Mouse (Mus musculus): ENCODE measurements around the gene Six5. TPM values are rescaled to one million over a fixed set of nuclear protein-coding genes. Genes with fewer than 3 reads are reported as not detected.
A peak's percentile ranks its signal among the peaks of the same experiment; 100 is the strongest.

Six5 gene
- polyA plus RNA-seq, 1 experiment, result 5.7 TPM

DNA sequence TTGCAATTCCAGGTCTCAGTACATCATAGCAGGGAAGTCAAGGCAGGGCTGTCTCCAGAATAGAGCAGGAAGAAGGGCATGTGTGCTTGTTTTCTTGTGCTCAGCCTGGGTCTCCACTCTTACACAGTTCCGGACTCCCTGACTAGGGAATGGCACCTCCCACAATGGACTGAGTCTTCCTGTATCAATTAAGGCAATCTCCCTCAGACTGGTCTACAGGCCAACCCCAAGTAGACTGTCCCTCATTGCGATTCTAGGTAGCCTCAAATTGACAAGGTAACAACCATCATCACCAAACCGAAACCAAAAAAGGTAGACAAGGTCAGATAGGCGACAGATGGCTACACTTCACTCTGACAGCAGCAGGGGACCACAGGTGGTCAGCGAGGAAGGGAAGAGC is 19.2 kb upstream of the Six5 start:
- DNase-seq (ENCODE audit: extremely low spot score in 1 of 2, low spot score in 1 of 2), result no peak

GRCm38 (mm10) chr7:19075723-19076585 is 18.4 kb upstream of the Six5 start, which contains the start of gene Dmwd:
Gene Dmwd (plus strand): TSS chr7:19076227.
- DNase-seq (ENCODE audit: extremely low spot score in 1 of 2, low spot score in 1 of 2), result peak; percentile 96 to 97

GRCm38 (mm10) chr7:19076586-19076991 is 17.8 kb upstream of the Six5 start:
- no peak for DNase-seq (ENCODE audit: extremely low spot score in 1 of 2, low spot score in 1 of 2)

DNA sequence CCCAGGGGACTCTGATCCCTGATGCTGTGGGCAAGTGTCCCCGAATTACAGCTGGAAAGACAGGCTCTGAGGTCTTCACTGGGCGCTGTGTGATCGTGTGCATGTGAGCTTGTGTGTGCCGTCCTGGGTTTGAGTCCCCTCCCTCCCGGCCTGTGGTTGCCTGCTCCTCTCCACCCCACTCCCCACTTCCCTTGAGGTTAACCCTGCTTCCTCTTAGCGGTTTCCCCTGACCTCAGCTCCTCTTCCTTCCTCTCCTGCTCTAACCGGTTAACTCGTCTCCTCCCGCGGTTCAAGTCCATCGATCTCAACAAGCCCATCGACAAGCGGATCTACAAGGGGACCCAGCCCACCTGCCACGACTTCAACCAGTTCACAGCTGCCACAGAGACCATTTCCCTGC is 16.6 kb upstream of the Six5 start:
- no peak for DNase-seq (ENCODE audit: extremely low spot score in 1 of 2, low spot score in 1 of 2)

DNA sequence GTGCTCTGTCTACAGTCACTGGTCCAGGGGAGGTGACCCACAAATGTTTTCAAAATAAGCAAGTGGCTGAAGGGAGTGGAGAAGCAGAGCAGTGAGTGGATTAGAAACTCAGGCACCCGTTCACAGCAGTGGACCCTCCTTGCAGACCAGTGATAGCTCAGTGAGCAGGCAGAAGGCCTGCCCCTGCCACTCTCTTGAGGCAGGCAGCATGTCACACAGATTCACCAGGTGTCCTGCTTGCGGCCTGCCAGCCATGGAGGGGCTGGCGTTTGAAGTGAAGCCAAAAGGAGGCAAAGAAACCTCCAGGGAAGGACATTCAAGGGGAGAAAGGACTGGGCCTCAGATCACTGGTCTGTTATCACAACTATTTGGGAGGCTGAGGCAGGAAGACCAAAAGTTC is 15.7 kb upstream of the Six5 start:
- DNase-seq (ENCODE audit: extremely low spot score in 1 of 2, low spot score in 1 of 2), result no peak

- DNase-seq (ENCODE audit: extremely low spot score in 1 of 2, low spot score in 1 of 2), result no peak
These were observed 13.9 kb upstream of the Six5 start for GRCm38 (mm10) chr7:19080451-19080950.

- no peak for DNase-seq (ENCODE audit: extremely low spot score in 1 of 2, low spot score in 1 of 2)
These were observed 12.2 kb upstream of the Six5 start for GRCm38 (mm10) chr7:19082171-19082570.

GRCm38 (mm10) chr7:19083096-19083495 is 11.3 kb upstream of the Six5 start:
- DNase-seq (ENCODE audit: extremely low spot score in 1 of 2, low spot score in 1 of 2), result no peak

GRCm38 (mm10) chr7:19083701-19084100 is 10.7 kb upstream of the Six5 start, which contains the start of gene Dmpk:
Gene Dmpk (plus strand): TSS chr7:19083849.
- no peak for DNase-seq (ENCODE audit: extremely low spot score in 1 of 2, low spot score in 1 of 2)

GRCm38 (mm10) chr7:19084277-19084771 is 10.1 kb upstream of the Six5 start:
- DNase-seq (ENCODE audit: extremely low spot score in 1 of 2, low spot score in 1 of 2), result no peak

DNA sequence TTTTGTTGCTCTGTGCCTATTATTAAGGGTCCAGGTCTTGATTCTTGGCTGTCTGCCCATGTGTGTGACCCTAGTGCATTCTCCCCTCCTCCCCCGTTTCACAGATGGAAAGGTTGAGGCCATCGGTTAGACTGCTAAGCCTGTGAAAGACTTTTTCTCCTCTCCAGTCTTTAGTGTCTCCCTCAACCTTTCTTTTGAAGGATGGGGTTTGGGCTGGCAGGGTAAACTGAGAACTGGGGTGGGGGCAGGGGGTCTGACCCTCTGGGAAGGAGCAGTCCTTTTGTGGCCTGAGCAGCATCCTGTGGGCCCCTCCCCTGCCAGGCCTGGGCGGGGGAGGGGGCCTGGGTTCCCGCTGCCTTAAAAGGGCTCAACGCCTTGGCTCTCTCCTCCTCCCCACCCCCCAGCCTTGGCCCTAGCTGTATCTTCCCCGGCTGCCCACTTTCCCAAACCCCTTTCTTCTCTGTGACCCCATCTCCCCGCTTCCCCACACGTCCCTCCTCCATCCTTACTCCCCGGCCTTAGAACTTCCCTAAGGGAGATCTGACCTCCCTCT is 9.4 kb upstream of the Six5 start:
- DNase-seq (ENCODE audit: extremely low spot score in 1 of 2, low spot score in 1 of 2), result no peak

- no peak for DNase-seq (ENCODE audit: extremely low spot score in 1 of 2, low spot score in 1 of 2)
These were observed 8.9 kb upstream of the Six5 start for GRCm38 (mm10) chr7:19085495-19085894.

DNA sequence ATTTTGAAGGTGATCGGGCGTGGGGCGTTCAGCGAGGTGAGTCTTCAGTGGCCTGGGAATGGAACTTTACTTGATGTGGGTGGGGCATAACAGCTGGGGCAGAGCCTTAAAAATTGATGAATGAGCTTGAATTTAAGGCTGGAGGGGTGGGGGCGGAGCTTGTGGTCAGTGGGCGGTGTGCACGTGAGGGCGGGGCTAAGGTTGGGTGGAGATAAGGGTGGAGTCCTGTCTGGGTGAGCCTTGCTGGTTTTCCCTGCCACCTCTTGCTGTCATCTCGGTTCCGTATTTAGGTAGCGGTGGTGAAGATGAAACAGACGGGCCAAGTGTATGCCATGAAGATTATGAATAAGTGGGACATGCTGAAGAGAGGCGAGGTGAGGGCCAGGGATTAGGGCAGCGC is 8.4 kb upstream of the Six5 start:
- DNase-seq (ENCODE audit: extremely low spot score in 1 of 2, low spot score in 1 of 2), result no peak

DNA sequence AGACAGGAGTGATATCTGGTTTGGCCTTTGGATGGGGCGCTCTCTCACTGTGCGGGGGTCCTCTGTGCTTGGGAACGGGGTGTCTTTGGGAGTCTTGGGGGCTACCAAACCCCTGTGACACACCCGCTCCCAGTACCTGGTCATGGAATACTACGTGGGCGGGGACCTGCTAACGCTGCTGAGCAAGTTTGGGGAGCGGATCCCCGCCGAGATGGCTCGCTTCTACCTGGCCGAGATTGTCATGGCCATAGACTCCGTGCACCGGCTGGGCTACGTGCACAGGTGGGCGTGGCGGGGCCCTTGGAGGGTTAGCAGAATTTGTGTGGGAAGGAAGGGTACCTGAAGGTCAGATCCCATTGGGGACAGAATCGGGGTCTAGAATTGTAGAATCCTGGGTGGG is 7.6 kb upstream of the Six5 start:
- no peak for DNase-seq (ENCODE audit: extremely low spot score in 1 of 2, low spot score in 1 of 2)

GRCm38 (mm10) chr7:19088813-19089212 is 5.6 kb upstream of the Six5 start:
- peak in 1 of 2 experiments; percentile 63 for DNase-seq (ENCODE audit: extremely low spot score in 1 of 2, low spot score in 1 of 2)

GRCm38 (mm10) chr7:19091913-19092312 is 2.5 kb upstream of the Six5 start:
- no peak for DNase-seq (ENCODE audit: extremely low spot score in 1 of 2, low spot score in 1 of 2)

DNA sequence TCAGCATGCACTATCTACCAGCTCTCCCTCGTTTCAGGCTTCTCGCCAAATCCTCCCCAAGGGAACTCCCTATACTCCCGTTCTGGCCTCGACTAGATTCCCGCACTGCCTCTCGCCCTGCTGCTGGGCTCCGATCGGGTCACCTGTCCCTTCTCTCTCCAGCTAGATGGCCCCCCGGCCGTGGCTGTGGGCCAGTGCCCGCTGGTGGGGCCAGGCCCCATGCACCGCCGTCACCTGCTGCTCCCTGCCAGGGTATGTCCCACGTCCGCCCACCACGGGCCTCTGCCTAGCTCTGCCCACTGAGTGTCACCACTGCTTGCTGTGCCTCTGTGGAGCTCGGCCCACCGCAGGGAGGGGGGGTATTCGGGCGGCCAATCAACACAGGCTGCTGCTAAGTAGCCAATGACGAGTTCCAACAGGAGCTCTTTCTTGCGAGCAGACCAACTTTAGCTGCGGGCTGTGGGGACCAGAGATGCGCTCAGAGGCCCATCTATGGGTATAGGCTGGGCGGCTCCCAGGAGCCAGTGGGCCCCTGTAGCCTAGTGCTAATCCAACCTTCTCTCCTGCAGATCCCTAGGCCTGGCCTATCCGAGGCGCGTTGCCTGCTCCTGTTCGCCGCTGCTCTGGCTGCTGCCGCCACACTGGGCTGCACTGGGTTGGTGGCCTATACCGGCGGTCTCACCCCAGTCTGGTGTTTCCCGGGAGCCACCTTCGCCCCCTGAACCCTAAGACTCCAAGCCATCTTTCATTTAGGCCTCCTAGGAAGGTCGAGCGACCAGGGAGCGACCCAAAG is 1.8 kb upstream of the Six5 start:
- DNase-seq (ENCODE audit: extremely low spot score in 1 of 2, low spot score in 1 of 2), result no peak

DNA sequence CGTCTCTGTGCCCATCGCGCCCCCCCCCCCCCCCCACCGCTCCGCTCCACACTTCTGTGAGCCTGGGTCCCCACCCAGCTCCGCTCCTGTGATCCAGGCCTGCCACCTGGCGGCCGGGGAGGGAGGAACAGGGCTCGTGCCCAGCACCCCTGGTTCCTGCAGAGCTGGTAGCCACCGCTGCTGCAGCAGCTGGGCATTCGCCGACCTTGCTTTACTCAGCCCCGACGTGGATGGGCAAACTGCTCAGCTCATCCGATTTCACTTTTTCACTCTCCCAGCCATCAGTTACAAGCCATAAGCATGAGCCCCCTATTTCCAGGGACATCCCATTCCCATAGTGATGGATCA is 1.2 kb upstream of the Six5 start:
- DNase-seq (ENCODE audit: extremely low spot score in 1 of 2, low spot score in 1 of 2), result peak in 1 of 2 experiments; percentile 81

DNA sequence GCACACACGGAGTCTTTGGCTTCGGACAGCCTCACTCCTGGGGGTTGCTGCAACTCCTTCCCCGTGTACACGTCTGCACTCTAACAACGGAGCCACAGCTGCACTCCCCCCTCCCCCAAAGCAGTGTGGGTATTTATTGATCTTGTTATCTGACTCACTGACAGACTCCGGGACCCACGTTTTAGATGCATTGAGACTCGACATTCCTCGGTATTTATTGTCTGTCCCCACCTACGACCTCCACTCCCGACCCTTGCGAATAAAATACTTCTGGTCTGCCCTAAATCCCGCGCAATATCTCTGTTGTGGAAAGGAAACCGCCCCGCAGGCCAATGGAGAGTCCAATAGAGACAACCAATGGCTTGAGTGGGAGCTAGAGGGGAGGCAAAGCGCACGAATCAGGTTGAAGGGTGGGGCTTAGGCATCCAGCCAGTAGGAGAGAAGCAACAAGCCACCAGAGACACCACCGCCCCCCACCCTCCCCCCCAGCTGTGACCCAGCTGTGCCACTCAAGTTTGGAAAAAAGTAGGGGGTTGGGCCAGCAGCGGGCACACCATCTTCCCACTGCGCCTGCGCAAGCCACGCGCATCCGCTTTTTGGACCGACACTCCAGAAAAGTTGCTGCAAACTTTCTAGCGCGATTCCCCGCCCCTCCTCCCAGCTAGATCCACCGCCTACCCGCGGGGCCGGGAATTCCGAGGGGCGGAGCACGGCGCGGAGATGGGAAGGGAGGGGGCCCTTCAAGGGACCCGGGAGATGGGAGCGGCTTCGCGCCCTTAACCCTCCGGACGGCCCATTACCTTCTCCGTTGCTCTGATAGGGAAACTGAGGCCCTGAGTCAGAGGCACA is 633 bp upstream of the Six5 start:
- DNase-seq (ENCODE audit: extremely low spot score in 1 of 2, low spot score in 1 of 2), result peak; percentile 59 to 85

All from frontal cortex, adult 2 months (tissue).